Mouse (Mus musculus): ENCODE measurements around the gene Nusap1.

DNA sequence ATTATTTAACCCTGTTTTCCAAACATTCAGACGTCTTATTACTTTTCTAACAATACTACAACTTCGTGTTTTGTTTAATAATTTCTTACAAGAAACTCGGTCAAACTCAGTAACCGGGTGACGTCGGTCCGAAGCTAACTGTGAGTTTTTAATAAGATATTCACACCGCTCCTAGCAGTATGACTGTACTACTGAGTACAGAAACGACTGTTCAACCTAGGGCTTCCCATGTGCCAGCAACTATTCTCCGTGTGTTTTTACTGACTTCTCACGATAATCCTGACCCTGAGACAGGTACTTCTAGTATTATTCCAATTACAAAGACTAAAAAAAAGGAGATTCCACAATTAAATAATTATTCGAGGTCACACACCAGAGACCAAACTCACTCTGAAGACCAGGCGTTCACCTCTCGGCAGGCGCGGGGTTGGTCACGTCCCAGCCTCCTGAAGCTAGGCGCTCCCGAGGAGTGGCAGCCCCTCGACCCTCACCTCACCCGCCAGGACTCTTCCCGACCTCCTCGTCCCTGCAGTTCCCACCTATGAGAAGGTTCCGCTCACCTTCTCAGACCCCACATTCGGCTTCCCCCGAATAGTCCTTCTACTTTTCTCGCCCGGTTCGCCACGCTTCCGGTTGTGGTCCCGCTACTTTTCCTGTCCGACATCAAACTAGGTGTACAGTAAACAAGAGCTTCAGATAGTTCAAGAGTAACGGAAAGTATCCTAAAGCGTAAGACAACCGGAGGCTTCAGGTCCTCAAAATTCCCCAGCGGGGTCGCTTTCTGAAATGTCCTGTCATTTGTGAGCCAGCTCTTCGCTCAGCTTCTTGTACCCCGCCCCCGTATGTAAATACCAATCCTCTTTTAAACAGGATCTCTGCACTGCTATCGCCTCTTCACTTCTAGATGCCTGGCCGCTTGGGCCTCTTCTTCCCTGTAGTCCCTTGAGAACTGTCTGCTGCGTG lies 44.4 kb downstream of the Nusap1 start, which contains the start of gene Ndufaf1:
- TF ChIP-seq POLR2A (IDR thresholded peaks at IDR 0.05; ENCODE audit: insufficient read length, low read depth) (peak; percentile 59), POLR2AphosphoS2 (IDR thresholded peaks at IDR 0.05; ENCODE audit: insufficient read length, low read depth) (peak; percentile 68), USF1 (IDR thresholded peaks at IDR 0.05; ENCODE audit: low read depth) (no peak), MYOG (IDR thresholded peaks at IDR 0.05; ENCODE audit: control insufficient read depth in 1 of 3, insufficient read depth in 1 of 3, insufficient read length in 2 of 3, low read depth in 2 of 3) (no peak), REST (IDR thresholded peaks at IDR 0.05; ENCODE audit: insufficient read depth, insufficient read length) (no peak), E2F4 (IDR thresholded peaks at IDR 0.05; ENCODE audit: insufficient read depth) (no peak), TCF12 (IDR thresholded peaks at IDR 0.05; ENCODE audit: insufficient read depth, poor library complexity, severe bottlenecking) (no peak), MAX (IDR thresholded peaks at IDR 0.05; ENCODE audit: low read depth) (peak; percentile 34), MYOD1 (IDR thresholded peaks at IDR 0.05; ENCODE audit: control insufficient read depth in 1 of 3, insufficient read length in 2 of 3, low read depth in 2 of 3) (no peak)

Measured in myocyte (in vitro differentiated cells).